Mouse (Mus musculus) liver, embryonic 14.5 days (tissue): ENCODE results near the gene Triobp. TPM values are rescaled to one million over a fixed set of nuclear protein-coding genes. Genes with fewer than 3 reads are reported as not detected.
A peak's percentile ranks its signal among the peaks of the same experiment; 100 is the strongest.

Experiments
- ATAC-seq: fragments of 200-750 bp; cut with Nextera tagmentation; 2 replicates; pipeline ENCODE4 v1.8.0; 2017; ENCODE audit warnings: moderate number of reproducible peaks, mild to moderate bottlenecking, moderate library complexity; ENCODE audit not compliant: insufficient read depth
- DNase-seq, 3 experiments: peaks; one replicate each; pipeline ENCODE4 v3.0.0-alpha.2; 2012 to 2013; ENCODE audit warnings: low read depth in 3 of 3, low spot score in 3 of 3
- H3K27ac ChIP-seq: fragments of 300-500 bp; sonication (generic); 2 replicates; pipeline ENCODE4 v1.5.1; 2014; ENCODE audit warnings: moderate library complexity, mild to moderate bottlenecking, control low read depth, inconsistent platforms
- H3K27me3 ChIP-seq: fragments of 300-500 bp; sonication (generic); 2 replicates; pipeline ENCODE4 v1.6.1; 2014; ENCODE audit warnings: mild to moderate bottlenecking, low read length, moderate library complexity; ENCODE audit not compliant: control insufficient read depth, insufficient read depth
- H3K36me3 ChIP-seq: fragments of 300-500 bp; sonication (generic); replicated peaks from 2 replicates; pipeline ENCODE4 v1.6.1; 2014; ENCODE audit warnings: low read depth; ENCODE audit not compliant: control insufficient read depth, insufficient read depth
- H3K4me1 ChIP-seq, 2 experiments: fragments of 200-500 bp in 1 of 2; fragments of 300-500 bp in 1 of 2; sonication (generic) in 1 of 2; replicated peaks; 2 replicates each; pipeline ENCODE4 v1.6.1; 2012 to 2014; ENCODE audit warnings: antibody characterized with exemption in 1 of 2, inconsistent platforms in 1 of 2, low read length in 1 of 2; ENCODE audit not compliant: control insufficient read depth in 2 of 2, insufficient read depth in 2 of 2
- H3K4me2 ChIP-seq: fragments of 300-500 bp; sonication (generic); 2 replicates; pipeline ENCODE4 v1.6.1; 2014; ENCODE audit warnings: low read depth, mild to moderate bottlenecking, control low read depth, moderate library complexity
- H3K4me3 ChIP-seq, 2 experiments: fragments of 200-500 bp in 1 of 2; fragments of 300-500 bp in 1 of 2; sonication (generic) in 1 of 2; 2 replicates each; pipeline ENCODE4 v1.5.1; 2012 to 2014; ENCODE audit warnings: low read depth in 2 of 2, low read length in 2 of 2, mild to moderate bottlenecking in 2 of 2, control low read depth in 1 of 2, inconsistent platforms in 1 of 2, moderate library complexity in 1 of 2; ENCODE audit not compliant: insufficient read depth in 1 of 2
- H3K9ac ChIP-seq: fragments of 300-500 bp; sonication (generic); replicated peaks from 2 replicates; pipeline ENCODE4 v1.6.1; 2014; ENCODE audit warnings: mild to moderate bottlenecking, control low read depth, moderate library complexity
- H3K9me3 ChIP-seq: fragments of 300-500 bp; sonication (generic); 2 replicates; pipeline ENCODE4 v1.6.1; 2016; ENCODE audit warnings: low read length, mixed read lengths; ENCODE audit not compliant: control insufficient read depth
- CTCF ChIP-seq: IDR thresholded peaks from 2 replicates; pipeline ENCODE4 v1.5.1; 2016; ENCODE audit warnings: antibody characterized with exemption, low read depth, control low read depth
- EP300 ChIP-seq: IDR thresholded peaks from 2 replicates; pipeline ENCODE4 v1.6.1; 2016; ENCODE audit warnings: antibody characterized with exemption, low read depth
- WGBS: fragments of 180-500 bp; shearing (Covaris S2); extraction: QIAGEN DNeasy Blood & Tissue Kit; methylation state at CpG from one replicate; pipeline ENCODE4 v1.1.7; 2014; ENCODE audit not compliant: insufficient replicate concordance; 5-methylcytosine and 5-hydroxymethylcytosine counted together
- polyA plus RNA-seq, 2 experiments: library from polyadenylated mRNA; depleted of rRNA in 1 of 2; stranded (reverse) in 1 of 2; unstranded in 1 of 2; fragments of >200 nt; fragmentation: Nextera tagmentation in 1 of 2; extraction: Ambion mirVana in 1 of 2; gene quantifications; 2 replicates each; pipeline versions ENCODE4 v1.2.1 to v1.2.3; 2012 to 2014

The Triobp gene
- polyA plus RNA-seq, 2 experiments = 12.3 to 17.0 TPM

DNA sequence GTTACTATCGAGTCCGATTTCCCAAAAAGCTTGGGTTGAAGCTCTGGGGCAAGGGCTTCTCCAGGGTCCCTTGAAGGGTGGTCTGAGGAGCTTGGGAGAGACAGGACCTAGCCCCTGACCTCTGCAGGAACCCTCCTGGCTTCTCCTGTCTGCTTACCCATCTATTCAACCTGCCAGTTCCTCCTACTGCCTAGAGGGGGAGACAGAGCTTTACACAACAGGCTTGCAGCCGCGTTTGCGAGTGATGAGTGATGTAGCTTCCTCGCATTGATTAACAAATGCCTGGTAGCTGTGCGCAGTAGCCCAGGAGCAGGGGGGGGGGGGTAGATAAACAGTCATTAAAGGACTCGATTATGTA is 31.9 kb upstream of the Triobp start:
- Histone ChIP-seq H3K4me2 (peak overlapping the region; percentile 90), H3K4me1 (peaks cover 6 to 19% of the 10 kb centered on the region in 2 experiments; a peak in 3 of 4 replicates), H3K9me3 (no peaks in the 10 kb centered on the region), H3K4me3 (peak overlapping the region in 1 of 2 experiments; percentile 61; a peak in 2 of 4 replicates), H3K9ac (no peak overlapping the region), H3K36me3 (peaks cover 2% of the 10 kb centered on the region; the same call in 1 of the 2 replicates), H3K27me3 (no peaks in the 10 kb centered on the region), H3K27ac (no peak overlapping the region)
- peak; percentile 16; the same call in 1 of the 2 replicates for ATAC-seq
- TF ChIP-seq EP300 = no peak
- TF ChIP-seq CTCF = peak; percentile 98
- WGBS = 4% methylated on average over 8 of the region's 8 CpGs
- peak; percentile 68 to 71 (median 68) for DNase-seq

DNA sequence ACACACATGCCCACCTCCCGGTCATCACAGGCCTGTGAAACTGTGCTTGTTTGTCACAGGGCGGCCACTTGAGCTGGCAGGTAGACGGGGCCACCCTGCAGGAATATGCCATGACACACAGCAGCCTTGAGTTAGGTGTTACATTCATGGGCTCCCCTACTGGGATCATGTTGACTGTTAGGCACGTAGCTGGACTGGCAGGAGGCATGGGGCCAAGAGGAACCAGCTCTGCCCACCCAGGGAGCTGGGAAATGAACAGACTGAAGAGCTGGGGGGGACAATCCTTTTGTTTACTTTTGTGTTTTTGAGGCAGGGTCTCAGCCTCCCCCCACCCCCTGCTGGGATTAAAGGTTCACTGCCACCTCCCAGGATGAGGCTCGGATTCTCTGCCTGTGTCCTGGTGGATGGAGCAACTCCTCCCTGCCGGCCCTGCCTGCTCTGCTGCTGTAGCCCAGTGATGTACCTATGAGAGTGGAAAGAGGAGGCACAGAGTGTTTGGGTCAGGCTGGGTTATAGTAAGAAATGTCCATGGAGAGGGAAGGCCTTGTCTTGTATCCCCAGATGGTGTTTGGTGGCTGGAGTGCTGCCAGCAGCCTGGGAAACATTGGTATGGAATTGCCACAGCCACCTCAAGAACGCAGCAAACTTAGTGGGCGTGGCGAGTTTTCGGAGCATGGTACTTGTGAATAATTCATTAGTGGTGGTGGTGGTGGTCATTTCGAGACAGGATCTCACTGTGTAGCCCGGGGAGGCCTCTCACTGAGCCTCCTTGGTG is 31.3 kb upstream of the Triobp start:
- Histone ChIP-seq H3K9ac (no peak overlapping the region), H3K4me3 (peak overlapping the region in 1 of 2 experiments; percentile 61; a peak in 1 of 4 replicates), H3K4me1 (peaks cover 7 to 19% of the 10 kb centered on the region in 2 experiments; a peak in 3 of 4 replicates), H3K27me3 (no peaks in the 10 kb centered on the region), H3K9me3 (no peaks in the 10 kb centered on the region), H3K4me2 (peak overlapping the region; percentile 90), H3K27ac (no peak overlapping the region), H3K36me3 (peaks cover 2% of the 10 kb centered on the region; the same call in 1 of the 2 replicates)
- WGBS = 82% methylated on average over 12 of the region's 12 CpGs
- ATAC-seq (no peak), DNase-seq (no peak)
- TF ChIP-seq CTCF = no peak
- TF ChIP-seq EP300 = no peak

DNA sequence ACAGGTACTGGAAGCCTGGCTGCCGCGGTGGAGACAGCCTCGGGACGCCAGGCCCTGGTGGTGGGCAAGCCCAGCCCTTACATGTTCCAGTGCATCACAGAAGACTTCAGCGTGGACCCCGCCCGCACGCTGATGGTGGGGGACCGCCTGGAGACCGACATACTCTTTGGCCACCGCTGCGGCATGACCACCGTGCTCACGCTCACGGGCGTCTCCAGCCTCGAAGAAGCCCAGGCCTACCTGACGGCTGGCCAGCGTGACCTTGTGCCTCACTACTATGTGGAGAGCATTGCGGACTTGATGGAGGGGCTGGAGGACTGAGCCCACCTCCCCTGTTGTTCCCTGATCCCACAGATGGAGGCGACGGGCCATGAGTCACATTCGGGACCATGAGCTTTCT is 29.4 kb upstream of the Triobp start:
- 89% methylated on average over 23 of the region's 23 CpGs for WGBS
- Histone ChIP-seq H3K9me3 (no peaks in the 10 kb centered on the region), H3K27me3 (no peaks in the 10 kb centered on the region), H3K4me1 (peaks cover 24 to 37% of the 10 kb centered on the region in 2 experiments), H3K27ac (no peak overlapping the region), H3K4me3 (no peak overlapping the region), H3K4me2 (no peak overlapping the region), H3K36me3 (peaks cover 2% of the 10 kb centered on the region; the same call in 1 of the 2 replicates), H3K9ac (no peak overlapping the region)
- TF ChIP-seq CTCF (no peak), EP300 (no peak)
- no peak for DNase-seq
- ATAC-seq = no peak

DNA sequence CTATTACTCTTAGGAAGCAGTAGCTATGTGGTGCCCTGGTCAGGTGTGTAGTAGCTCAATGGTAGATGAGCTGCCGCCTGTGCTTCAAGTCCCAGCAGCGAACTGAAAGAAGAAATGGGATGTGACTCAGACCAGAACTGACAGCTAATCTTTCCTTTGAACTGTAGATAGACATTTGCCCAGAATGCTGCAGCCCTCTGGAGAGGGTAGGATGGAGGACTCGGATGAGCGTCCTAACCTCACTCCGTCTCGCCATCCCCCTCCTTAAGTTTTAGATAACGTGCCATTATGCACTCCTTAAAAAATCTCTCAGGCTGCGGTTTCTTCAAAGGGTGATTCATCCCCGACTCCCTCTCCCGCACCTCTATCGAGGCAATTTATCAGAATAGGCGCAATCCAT is 27.6 kb upstream of the Triobp start:
- no peak overlapping the region for H3K4me2 ChIP-seq
- no peak overlapping the region for H3K27ac ChIP-seq
- H3K4me3 ChIP-seq = no peak overlapping the region
- H3K4me1 ChIP-seq = peaks cover 35 to 48% of the 10 kb centered on the region in 2 experiments
- H3K36me3 ChIP-seq = peaks cover 2% of the 10 kb centered on the region; the same call in 1 of the 2 replicates
- no peak for TF ChIP-seq EP300
- TF ChIP-seq CTCF = no peak
- H3K27me3 ChIP-seq = no peaks in the 10 kb centered on the region
- WGBS = 72% methylated on average over 12 of the region's 12 CpGs
- ATAC-seq (no peak), DNase-seq (no peak)
- H3K9ac ChIP-seq = no peak overlapping the region
- H3K9me3 ChIP-seq = no peaks in the 10 kb centered on the region

DNA sequence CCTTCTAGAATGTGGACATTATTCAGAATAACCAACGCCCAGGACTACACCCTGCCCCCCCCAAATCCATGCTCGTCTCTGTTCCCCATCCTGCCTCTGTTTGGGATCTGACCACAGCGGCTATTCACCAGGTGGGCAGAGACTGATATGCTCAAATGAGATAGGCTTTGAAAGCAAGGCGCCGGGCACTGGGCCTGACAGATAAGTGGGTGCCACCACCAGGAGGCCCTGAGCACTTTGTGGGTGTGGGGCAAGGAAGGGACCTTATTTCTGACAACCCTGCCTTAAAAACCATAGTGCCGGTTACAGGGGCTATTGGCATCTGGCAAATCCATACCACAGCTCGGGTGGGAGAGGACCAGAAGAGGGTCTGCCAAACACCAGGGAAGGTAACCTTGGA is 24.8 kb upstream of the Triobp start:
- Histone ChIP-seq H3K4me1 (peaks cover 60 to 61% of the 10 kb centered on the region in 2 experiments), H3K9me3 (no peaks in the 10 kb centered on the region), H3K27me3 (no peaks in the 10 kb centered on the region), H3K4me2 (peak overlapping the region; percentile 91), H3K36me3 (peaks cover 2% of the 10 kb centered on the region; the same call in 1 of the 2 replicates), H3K4me3 (peak overlapping the region; percentile 51 to 59), H3K9ac (peak overlapping the region; percentile 75), H3K27ac (peak overlapping the region; percentile 98)
- peak; percentile 89 to 92 (median 91) for DNase-seq
- WGBS = 16% methylated on average over 7 of the region's 7 CpGs
- TF ChIP-seq CTCF (peak; percentile 76), EP300 (peak; percentile 97)
- ATAC-seq = peak; percentile 82
